Mouse (Mus musculus) lung, postnatal 0 days (tissue): ENCODE results near the gene Mtss1l.

Experiments
- CTCF ChIP-seq: IDR thresholded peaks from 2 replicates; pipeline ENCODE4 v1.5.1; 2016; ENCODE audit warnings: antibody characterized with exemption, mild to moderate bottlenecking
- EP300 ChIP-seq: IDR thresholded peaks from 2 replicates; pipeline ENCODE4 v1.6.1; 2016; ENCODE audit warnings: antibody characterized with exemption, mild to moderate bottlenecking, control low read depth

- TF ChIP-seq CTCF (no peak), EP300 (no peak)
Measured at GRCm38 (mm10) chr8:110755511-110756170, 34.4 kb downstream of the Mtss1l start.
